Mouse (Mus musculus): ENCODE results near the gene Galns. TPM values are rescaled to one million over a fixed set of nuclear protein-coding genes. Genes with fewer than 3 reads are reported as not detected.
A peak's percentile ranks its signal among the peaks of the same experiment; 100 is the strongest.

The Galns gene
- polyA plus RNA-seq, 1 experiment from 2014 or later = 6.9 TPM

GRCm38 (mm10) chr8:122642071-122642470 lies 30.8 kb upstream of the Galns start:
- Histone ChIP-seq H3K27me3 (ENCODE audit: insufficient read depth, low read length) (no peaks in the 10 kb centered on the region), H3K4me3 (ENCODE audit: low read depth, low read length) (no peak overlapping the region), H3K9me3 (ENCODE audit: low read length) (no peaks in the 10 kb centered on the region), H3K4me2 (ENCODE audit: low read depth, low read length) (no peak overlapping the region), H3K4me1 (ENCODE audit: insufficient read depth) (0 out of 2 replicates have a peak, but pooled peaks cover under 1% of the 10 kb centered on the region), H3K9ac (replicated peaks) (no peak overlapping the region), H3K27ac (ENCODE audit: low read depth) (no peak overlapping the region), H3K36me3 (replicated peaks; ENCODE audit: insufficient read depth, low read length) (peaks cover 7% of the 10 kb centered on the region)
- WGBS (ENCODE audit: insufficient replicate concordance) = 66% methylated on average over 9 of the region's 9 CpGs
- no peak for TF ChIP-seq CTCF (IDR thresholded peaks at IDR 0.05; ENCODE audit: low read depth)
- no peak for TF ChIP-seq EP300 (IDR thresholded peaks at IDR 0.05; ENCODE audit: low read depth)
- ATAC-seq (no peak), DNase-seq (no peak)

- Histone ChIP-seq H3K27ac (ENCODE audit: low read depth) (no peak overlapping the region), H3K27me3 (ENCODE audit: insufficient read depth, low read length) (no peaks in the 10 kb centered on the region), H3K4me2 (ENCODE audit: low read depth, low read length) (no peak overlapping the region), H3K9ac (replicated peaks) (no peak overlapping the region), H3K4me1 (ENCODE audit: insufficient read depth) (peaks cover 7% of the 10 kb centered on the region; the same call in 1 of the 2 replicates), H3K36me3 (replicated peaks; ENCODE audit: insufficient read depth, low read length) (peaks cover 4% of the 10 kb centered on the region), H3K4me3 (ENCODE audit: low read depth, low read length) (no peak overlapping the region), H3K9me3 (ENCODE audit: low read length) (no peaks in the 10 kb centered on the region)
- TF ChIP-seq CTCF (IDR thresholded peaks at IDR 0.05; ENCODE audit: low read depth) (no peak), EP300 (IDR thresholded peaks at IDR 0.05; ENCODE audit: low read depth) (no peak)
- no peak for ATAC-seq
- 84% methylated on average over 15 of the region's 15 CpGs for WGBS (ENCODE audit: insufficient replicate concordance)
- DNase-seq = no peak
Measured at GRCm38 (mm10) chr8:122641406-122641805, 30.1 kb upstream of the Galns start.

DNA sequence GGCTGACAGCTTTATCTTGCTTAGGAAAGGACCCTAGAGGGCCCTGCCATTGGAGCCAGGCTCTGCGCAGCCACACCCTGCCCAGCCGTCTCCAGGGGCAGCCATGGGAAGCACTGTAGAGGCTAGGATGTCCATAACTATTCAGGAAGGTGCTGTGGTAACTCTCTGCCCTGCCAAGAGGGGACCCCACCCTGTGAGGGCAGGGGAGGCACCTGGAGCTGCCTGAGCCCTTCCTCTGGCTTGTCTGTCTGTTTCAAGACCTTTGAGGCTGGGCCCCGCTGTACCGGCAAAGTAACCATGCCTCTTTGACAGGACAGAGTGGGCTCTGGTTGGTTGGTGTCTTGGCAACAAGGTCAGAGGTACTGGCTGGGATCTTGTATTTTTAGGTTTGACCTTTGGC lies 29.6 kb upstream of the Galns start:
- peaks cover 3% of the 10 kb centered on the region for H3K36me3 ChIP-seq (replicated peaks; ENCODE audit: insufficient read depth, low read length)
- TF ChIP-seq CTCF (IDR thresholded peaks at IDR 0.05; ENCODE audit: low read depth) = no peak
- TF ChIP-seq EP300 (IDR thresholded peaks at IDR 0.05; ENCODE audit: low read depth) = no peak
- ATAC-seq = no peak

GRCm38 (mm10) chr8:122639521-122640248 lies 28.4 kb upstream of the Galns start:
- peak; percentile 35; the same call in 1 of the 2 replicates for ATAC-seq
- TF ChIP-seq CTCF (IDR thresholded peaks at IDR 0.05; ENCODE audit: low read depth) (no peak), EP300 (IDR thresholded peaks at IDR 0.05; ENCODE audit: low read depth) (no peak)
- 65% methylated on average over 16 of the region's 16 CpGs for WGBS (ENCODE audit: insufficient replicate concordance)
- peaks cover 5% of the 10 kb centered on the region for H3K36me3 ChIP-seq (replicated peaks; ENCODE audit: insufficient read depth, low read length)
- H3K4me3 ChIP-seq (ENCODE audit: low read depth, low read length) = no peak overlapping the region
- no peaks in the 10 kb centered on the region for H3K27me3 ChIP-seq (ENCODE audit: insufficient read depth, low read length)
- H3K4me2 ChIP-seq (ENCODE audit: low read depth, low read length) = no peak overlapping the region
- no peak overlapping the region for H3K27ac ChIP-seq (ENCODE audit: low read depth)
- H3K9me3 ChIP-seq (ENCODE audit: low read length) = no peaks in the 10 kb centered on the region
- H3K9ac ChIP-seq (replicated peaks) = no peak overlapping the region
- peaks cover 12% of the 10 kb centered on the region for H3K4me1 ChIP-seq (ENCODE audit: insufficient read depth)
- DNase-seq = no peak

More for the DNA sequence above, 29.6 kb upstream of the Galns start:
- 84% methylated on average over 4 of the region's 4 CpGs for WGBS (ENCODE audit: insufficient replicate concordance)
- Histone ChIP-seq H3K4me3 (ENCODE audit: low read depth, low read length) (no peak overlapping the region), H3K4me2 (ENCODE audit: low read depth, low read length) (no peak overlapping the region), H3K27ac (ENCODE audit: low read depth) (no peak overlapping the region), H3K4me1 (ENCODE audit: insufficient read depth) (peaks cover 9% of the 10 kb centered on the region; the same call in 1 of the 2 replicates), H3K9ac (replicated peaks) (no peak overlapping the region), H3K27me3 (ENCODE audit: insufficient read depth, low read length) (no peaks in the 10 kb centered on the region), H3K9me3 (ENCODE audit: low read length) (no peaks in the 10 kb centered on the region)
- DNase-seq = no peak

- TF ChIP-seq CTCF (IDR thresholded peaks at IDR 0.05; ENCODE audit: low read depth) (no peak), EP300 (IDR thresholded peaks at IDR 0.05; ENCODE audit: low read depth) (no peak)
- ATAC-seq (no peak), DNase-seq (no peak)
- Histone ChIP-seq H3K9ac (replicated peaks) (no peak overlapping the region), H3K27me3 (ENCODE audit: insufficient read depth, low read length) (no peaks in the 10 kb centered on the region), H3K36me3 (replicated peaks; ENCODE audit: insufficient read depth, low read length) (peaks cover 11% of the 10 kb centered on the region), H3K4me2 (ENCODE audit: low read depth, low read length) (no peak overlapping the region), H3K27ac (ENCODE audit: low read depth) (no peak overlapping the region), H3K9me3 (ENCODE audit: low read length) (no peaks in the 10 kb centered on the region), H3K4me3 (ENCODE audit: low read depth, low read length) (no peak overlapping the region), H3K4me1 (ENCODE audit: insufficient read depth) (peaks cover 12% of the 10 kb centered on the region)
- 79% methylated on average over 16 of the region's 16 CpGs for WGBS (ENCODE audit: insufficient replicate concordance)
Measured at GRCm38 (mm10) chr8:122638601-122639000, 27.3 kb upstream of the Galns start.

GRCm38 (mm10) chr8:122637230-122637629 lies 26.0 kb upstream of the Galns start:
- WGBS (ENCODE audit: insufficient replicate concordance) = 86% methylated on average over 9 of the region's 9 CpGs
- no peak for ATAC-seq
- peaks cover 12% of the 10 kb centered on the region for H3K4me1 ChIP-seq (ENCODE audit: insufficient read depth)
- no peaks in the 10 kb centered on the region for H3K27me3 ChIP-seq (ENCODE audit: insufficient read depth, low read length)
- no peak for DNase-seq
- TF ChIP-seq EP300 (IDR thresholded peaks at IDR 0.05; ENCODE audit: low read depth) (no peak), CTCF (IDR thresholded peaks at IDR 0.05; ENCODE audit: low read depth) (no peak)
- H3K4me2 ChIP-seq (ENCODE audit: low read depth, low read length) = no peak overlapping the region
- no peak overlapping the region for H3K27ac ChIP-seq (ENCODE audit: low read depth)
- H3K9me3 ChIP-seq (ENCODE audit: low read length) = no peaks in the 10 kb centered on the region
- peaks cover 15% of the 10 kb centered on the region for H3K36me3 ChIP-seq (replicated peaks; ENCODE audit: insufficient read depth, low read length)
- no peak overlapping the region for H3K9ac ChIP-seq (replicated peaks)
- no peak overlapping the region for H3K4me3 ChIP-seq (ENCODE audit: low read depth, low read length)

Data from liver, postnatal 0 days (tissue).